Mouse (Mus musculus) cortical plate, adult 2 months (tissue): ENCODE measurements at regions not wholly inside any gene's neighbourhood (a gene's known extent, or its start where the extent isn't known, plus 50 kb on each side); places are given as distances from the start of the nearest gene placed in this dataset.

Experiments
- CTCF ChIP-seq: fragments of 200-500 bp; IDR thresholded peaks from 2 replicates; pipeline ENCODE4 v1.5.1; 2011; ENCODE audit warnings: mild to moderate bottlenecking, control low read depth, low read length; ENCODE audit not compliant: insufficient read depth; ENCODE audit errors: extremely low read depth
- POLR2A ChIP-seq: fragments of 200-500 bp; IDR thresholded peaks from 2 replicates; pipeline ENCODE4 v1.6.1; 2011; ENCODE audit warnings: mild to moderate bottlenecking, low read length, control low read depth; ENCODE audit not compliant: insufficient read depth; ENCODE audit errors: extremely low read depth

DNA sequence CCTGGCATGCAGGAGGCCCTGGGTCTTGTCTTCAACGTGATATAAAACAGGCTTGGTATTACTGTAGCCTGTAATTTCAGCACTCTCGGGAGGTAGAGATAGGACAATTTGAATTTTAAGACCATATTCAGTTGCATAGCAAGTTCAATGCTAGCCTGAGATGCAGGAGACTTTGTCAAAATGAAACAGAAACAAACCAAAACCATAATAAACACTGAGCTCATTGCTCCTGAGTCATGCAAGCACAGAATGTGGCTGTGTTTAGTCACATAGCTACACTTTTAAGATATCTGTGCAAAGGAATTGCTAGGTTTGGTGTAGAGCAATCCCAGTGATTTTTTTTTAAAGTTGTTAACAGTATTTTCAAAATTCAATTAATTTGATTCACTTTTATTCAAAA is 93.3 kb downstream of the Kcnj2 start:
- TF ChIP-seq CTCF: no peak
- no peak for TF ChIP-seq POLR2A
